Mouse (Mus musculus) intestine, postnatal 0 days (tissue): Measurements from ENCODE around the gene Litaf. TPM values are rescaled to one million over a fixed set of nuclear protein-coding genes. Genes with fewer than 3 reads are reported as not detected.
"Not testable (repeated sequence)": the region's sequence is repeated elsewhere in the genome, so short reads cannot be mapped to it uniquely, and the experiment has no call there.

ENCODE experiments used
- ATAC-seq: fragments of 200-750 bp; cut with Nextera tagmentation; 2 replicates; pipeline ENCODE4 v1.8.0; 2017; ENCODE audit warnings: mild to moderate bottlenecking, moderate TSS enrichment, moderate library complexity
- H3K27ac ChIP-seq: fragments of 300-500 bp; sonication (generic); 2 replicates; pipeline ENCODE4 v1.5.1; 2014; ENCODE audit warnings: mild to moderate bottlenecking, low read depth, low read length, moderate library complexity
- H3K27me3 ChIP-seq: fragments of 300-500 bp; sonication (generic); replicated peaks from 2 replicates; pipeline ENCODE4 v1.6.1; 2014; ENCODE audit warnings: low read length, mixed read lengths; ENCODE audit not compliant: control insufficient read depth, insufficient read depth
- H3K36me3 ChIP-seq: fragments of 300-500 bp; sonication (generic); 2 replicates; pipeline ENCODE4 v1.6.1; 2014; ENCODE audit warnings: mild to moderate bottlenecking, moderate library complexity; ENCODE audit not compliant: control insufficient read depth, insufficient read depth
- H3K4me1 ChIP-seq: fragments of 300-500 bp; sonication (generic); replicated peaks from 2 replicates; pipeline ENCODE4 v1.6.1; 2014; ENCODE audit warnings: antibody characterized with exemption, low read length, mixed read lengths; ENCODE audit not compliant: control insufficient read depth, insufficient read depth
- H3K4me2 ChIP-seq: fragments of 300-500 bp; sonication (generic); replicated peaks from 2 replicates; pipeline ENCODE4 v1.6.1; 2014; ENCODE audit warnings: low read depth, mild to moderate bottlenecking, moderate library complexity
- H3K4me3 ChIP-seq: fragments of 300-500 bp; sonication (generic); 2 replicates; pipeline ENCODE4 v1.5.1; 2014; ENCODE audit warnings: low read depth, low read length
- H3K9ac ChIP-seq: fragments of 300-500 bp; sonication (generic); 2 replicates; pipeline ENCODE4 v1.6.1; 2014; ENCODE audit warnings: mild to moderate bottlenecking, low read depth, low read length
- H3K9me3 ChIP-seq: fragments of 300-500 bp; sonication (generic); 2 replicates; pipeline ENCODE4 v1.6.1; 2016; ENCODE audit warnings: mixed run types; ENCODE audit not compliant: control insufficient read depth
- CTCF ChIP-seq: sonication (generic); IDR thresholded peaks from 2 replicates; pipeline ENCODE4 v1.5.1; 2016; ENCODE audit warnings: low read depth, mild to moderate bottlenecking, control low read depth, antibody characterized with exemption, moderate library complexity
- WGBS: fragments of 180-500 bp; shearing (Covaris S2); extraction: QIAGEN DNeasy Blood & Tissue Kit; methylation state at CpG from one replicate; pipeline ENCODE4 v1.1.7; 2014; 5-methylcytosine and 5-hydroxymethylcytosine counted together
- polyA plus RNA-seq: library from polyadenylated mRNA; unstranded; fragments of >200 nt; fragmentation: Nextera tagmentation; extraction: Ambion mirVana; gene quantifications from 2 replicates; pipeline ENCODE4 v1.2.1, GENCODE M21; 2015

Litaf gene
- polyA plus RNA-seq, 1 experiment from 2014 or later: 168 TPM

DNA sequence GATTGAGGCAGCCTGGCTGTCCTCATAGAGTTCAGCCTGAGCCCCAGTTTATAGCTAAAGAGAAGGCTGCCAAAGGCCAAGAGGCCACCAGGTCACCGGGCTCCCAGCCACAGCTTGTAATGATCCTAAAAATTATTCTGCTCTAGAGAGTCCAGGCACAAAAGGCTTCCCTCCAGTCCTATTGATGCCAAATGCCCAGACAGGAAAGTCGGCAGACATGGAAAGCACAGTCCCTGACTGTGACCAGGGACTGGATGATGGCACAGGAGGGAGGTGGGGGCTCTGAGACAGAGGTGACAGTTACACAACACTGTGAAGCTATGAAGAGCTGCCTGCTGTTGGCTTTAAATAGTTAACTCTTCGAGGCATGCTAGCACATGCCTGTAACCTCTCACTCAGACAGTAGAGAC is 91.9 kb downstream of the Litaf start:
- H3K36me3 ChIP-seq: peaks cover 8% of the 10 kb centered on the region
- WGBS: 36% methylated on average over 3 of the region's 3 CpGs
- ATAC-seq: no peak
- no peaks in the 10 kb centered on the region for H3K9me3 ChIP-seq
- no peaks in the 10 kb centered on the region for H3K27me3 ChIP-seq
- 0 out of 2 replicates have a peak, but pooled peaks cover 3% of the 10 kb centered on the region for H3K4me1 ChIP-seq
- H3K4me3 ChIP-seq: no peak overlapping the region
- H3K9ac ChIP-seq: no peak overlapping the region
- no peak overlapping the region for H3K4me2 ChIP-seq
- no peak overlapping the region for H3K27ac ChIP-seq
- no peak for TF ChIP-seq CTCF

GRCm38 (mm10) chr16:10972259-10972658 is 93.7 kb downstream of the Litaf start:
- no peak; the same call in 1 of the 2 replicates for ATAC-seq
- WGBS: 35% methylated on average over 6 of the region's 6 CpGs

GRCm38 (mm10) chr16:10969944-10970343 is 96.0 kb downstream of the Litaf start:
- not testable (repeated sequence) for H3K9ac ChIP-seq, ATAC-seq, H3K4me3 ChIP-seq, H3K27me3 ChIP-seq, H3K9me3 ChIP-seq, H3K4me1 ChIP-seq, H3K4me2 ChIP-seq, H3K27ac ChIP-seq
- peak; percentile 57 for TF ChIP-seq CTCF
- peaks cover 17% of the 10 kb centered on the region for H3K36me3 ChIP-seq
- 73% methylated on average over 1 of the region's 1 CpGs for WGBS

More at GRCm38 (mm10) chr16:10972259-10972658, 93.7 kb downstream of the Litaf start:
- Histone ChIP-seq H3K36me3 (peaks cover 8% of the 10 kb centered on the region), H3K4me3 (no peak overlapping the region), H3K27ac (no peak overlapping the region), H3K27me3 (no peaks in the 10 kb centered on the region), H3K9ac (no peak overlapping the region), H3K9me3 (no peaks in the 10 kb centered on the region), H3K4me2 (no peak overlapping the region), H3K4me1 (0 out of 2 replicates have a peak, but pooled peaks cover 3% of the 10 kb centered on the region)
- no peak for TF ChIP-seq CTCF

DNA sequence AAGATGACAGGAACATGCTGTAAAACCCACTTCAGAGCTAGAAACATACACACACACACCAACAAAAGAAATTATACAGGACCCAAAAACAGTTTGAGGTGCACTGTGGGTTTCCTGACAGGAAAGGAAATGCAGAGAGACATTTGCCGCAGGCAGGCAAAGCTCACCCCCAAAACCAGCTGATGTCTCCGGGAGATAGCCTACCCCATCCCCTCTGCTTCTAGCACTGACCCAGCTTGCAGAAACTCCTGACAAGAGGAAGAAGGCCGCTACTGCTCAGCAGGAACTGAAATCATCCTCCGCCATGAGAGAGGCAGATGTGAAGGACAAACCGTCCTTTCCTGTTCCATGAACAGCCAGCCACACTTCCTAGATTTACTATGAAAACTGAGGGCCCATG is 96.6 kb downstream of the Litaf start:
- ATAC-seq: no peak
- Histone ChIP-seq H3K4me2 (no peak overlapping the region), H3K4me3 (no peak overlapping the region), H3K36me3 (peaks cover 17% of the 10 kb centered on the region), H3K27me3 (no peaks in the 10 kb centered on the region), H3K4me1 (0 out of 2 replicates have a peak, but pooled peaks cover 3% of the 10 kb centered on the region), H3K9ac (no peak overlapping the region), H3K9me3 (no peaks in the 10 kb centered on the region), H3K27ac (no peak overlapping the region)
- 72% methylated on average over 5 of the region's 5 CpGs for WGBS
- TF ChIP-seq CTCF: no peak

DNA sequence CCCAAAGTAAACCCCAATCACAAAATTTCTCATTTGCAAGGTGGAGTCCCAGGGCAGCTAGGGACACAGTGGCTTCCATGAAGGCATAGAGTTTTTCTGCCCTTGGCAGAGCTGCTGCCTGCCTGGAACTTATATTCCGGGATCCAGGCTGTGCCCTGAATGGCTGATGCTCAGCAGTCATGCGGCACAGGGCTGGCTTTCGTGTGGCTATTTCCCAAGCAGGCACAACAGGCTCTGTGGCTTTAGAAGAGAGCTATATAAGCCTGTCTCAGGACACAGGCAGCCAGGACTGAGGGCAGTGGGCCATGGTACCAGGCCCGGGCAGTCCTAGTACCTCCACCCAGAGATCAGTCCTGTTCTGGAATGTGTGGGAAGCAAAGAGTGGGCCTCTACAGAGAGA is 97.7 kb downstream of the Litaf start:
- Histone ChIP-seq H3K4me2 (no peak overlapping the region), H3K27me3 (no peaks in the 10 kb centered on the region), H3K4me3 (no peak overlapping the region), H3K9me3 (no peaks in the 10 kb centered on the region), H3K9ac (no peak overlapping the region), H3K27ac (no peak overlapping the region), H3K36me3 (peaks cover 22% of the 10 kb centered on the region), H3K4me1 (0 out of 2 replicates have a peak, but pooled peaks cover 3% of the 10 kb centered on the region)
- no peak for ATAC-seq
- WGBS: 84% methylated on average over 4 of the region's 4 CpGs
- no peak for TF ChIP-seq CTCF

GRCm38 (mm10) chr16:10967756-10968155 is 98.2 kb downstream of the Litaf start:
- Histone ChIP-seq H3K4me3 (no peak overlapping the region), H3K9ac (no peak overlapping the region), H3K9me3 (no peaks in the 10 kb centered on the region), H3K4me2 (no peak overlapping the region), H3K36me3 (peaks cover 26% of the 10 kb centered on the region), H3K4me1 (0 out of 2 replicates have a peak, but pooled peaks cover 3% of the 10 kb centered on the region), H3K27me3 (no peaks in the 10 kb centered on the region), H3K27ac (no peak overlapping the region)
- WGBS: 85% methylated on average over 7 of the region's 7 CpGs
- no peak for TF ChIP-seq CTCF
- no peak for ATAC-seq

DNA sequence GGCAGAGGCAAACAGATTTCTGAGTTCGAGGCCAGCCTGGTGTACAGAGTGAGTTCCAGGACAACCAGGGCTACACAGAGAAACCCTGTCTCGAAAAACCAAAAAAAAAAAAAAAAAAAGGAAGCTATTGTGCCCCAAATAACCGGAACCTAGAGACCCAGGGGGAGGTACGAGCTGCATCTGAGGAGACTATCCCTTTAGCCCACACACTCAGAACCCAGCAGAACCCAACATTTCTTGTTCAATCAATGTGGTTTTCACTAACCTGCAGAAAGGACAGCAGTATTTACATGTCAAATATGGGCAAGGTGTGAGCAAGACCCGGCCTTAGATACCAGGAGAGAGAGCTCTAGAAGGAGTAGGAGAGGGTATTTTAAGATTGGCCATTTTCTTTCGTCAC is 98.9 kb downstream of the Litaf start:
- Histone ChIP-seq H3K9ac (no peak overlapping the region), H3K4me3 (no peak overlapping the region), H3K4me2 (no peak overlapping the region), H3K36me3 (peaks cover 22% of the 10 kb centered on the region), H3K9me3 (no peaks in the 10 kb centered on the region), H3K27ac (no peak overlapping the region), H3K27me3 (no peaks in the 10 kb centered on the region), H3K4me1 (0 out of 2 replicates have a peak, but pooled peaks cover 3% of the 10 kb centered on the region)
- no peak for ATAC-seq
- 83% methylated on average over 6 of the region's 6 CpGs for WGBS
- TF ChIP-seq CTCF: no peak
